Comparison of ENCODE assay signal across 8 mouse cellular contexts in the genomic region with DNA sequence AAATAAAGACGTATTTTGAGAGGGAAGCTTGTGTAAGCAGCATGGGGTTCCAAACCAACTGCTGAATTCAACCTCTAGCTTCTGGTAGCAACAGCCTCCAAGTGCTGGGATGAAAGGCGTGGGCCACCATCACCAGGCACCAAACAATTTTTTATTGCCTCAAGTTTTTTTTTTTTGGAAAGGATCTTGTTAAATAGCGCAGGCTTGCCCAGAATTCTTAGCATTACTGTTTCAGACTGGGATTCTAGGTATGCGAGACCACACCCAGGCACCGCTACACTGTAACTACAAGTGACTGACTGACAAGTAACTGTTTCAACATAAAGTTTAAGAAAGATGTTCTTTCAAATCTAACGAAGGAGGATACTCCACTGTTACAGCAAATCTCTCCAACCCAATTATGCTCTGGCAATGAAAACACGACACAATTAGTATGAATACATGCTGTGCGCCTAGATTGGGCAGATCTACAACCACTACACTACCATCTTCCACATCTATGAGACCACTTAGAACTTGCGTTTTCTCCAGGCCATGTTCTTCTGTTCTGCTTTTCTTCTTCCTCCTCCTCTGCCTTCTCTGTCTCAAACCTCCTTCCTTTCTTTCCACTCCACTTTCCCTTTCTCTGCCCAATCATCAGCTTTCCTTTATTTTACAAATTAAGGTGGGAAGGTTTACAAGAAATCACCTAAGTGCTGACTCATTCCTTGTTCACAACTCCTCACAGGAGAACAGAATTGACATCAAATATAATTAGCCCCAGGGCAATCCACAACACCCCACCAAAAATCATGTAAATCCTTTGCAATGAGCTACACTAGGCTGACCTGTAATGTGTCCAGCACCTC. TPM values are rescaled to one million over a fixed set of nuclear protein-coding genes. Genes with fewer than 3 reads are reported as not detected.
DNase-seq lines count a peak whose midpoint lies in the region; ATAC-seq and TF ChIP-seq lines count a peak whose summit lies in the region.

No protein-coding gene starts in this region.

- H3K36me3 ChIP-seq in kidney, embryonic 14.5 days (ENCODE audit: control insufficient read depth, insufficient read depth, low read length), result no peaks in the 10 kb centered on the region
- no peaks in the 10 kb centered on the region for H3K36me3 ChIP-seq in ES-E14 (ENCODE audit: control insufficient read depth, insufficient read depth, low read length, poor library complexity, severe bottlenecking)
- no peaks in the 10 kb centered on the region for H3K36me3 ChIP-seq in embryonic facial prominence, embryonic 12.5 days
- no peaks in the 10 kb centered on the region for H3K36me3 ChIP-seq in intestine, postnatal 0 days (ENCODE audit: control insufficient read depth, insufficient read depth)
- H3K36me3 ChIP-seq in neural tube, embryonic 12.5 days, result no peaks in the 10 kb centered on the region

- H3K9me3 ChIP-seq in kidney, embryonic 14.5 days (ENCODE audit: control insufficient read depth, low read length), result no peaks in the 10 kb centered on the region
- H3K9me3 ChIP-seq in ES-E14 (ENCODE audit: control insufficient read depth, insufficient read depth, low read depth, low read length), result no peaks in the 10 kb centered on the region
- no peaks in the 10 kb centered on the region for H3K9me3 ChIP-seq in embryonic facial prominence, embryonic 12.5 days
- H3K9me3 ChIP-seq in intestine, postnatal 0 days (ENCODE audit: control insufficient read depth), result no peaks in the 10 kb centered on the region
- no peaks in the 10 kb centered on the region for H3K9me3 ChIP-seq in neural tube, embryonic 12.5 days

- H3K27me3 ChIP-seq in kidney, embryonic 14.5 days (ENCODE audit: control insufficient read depth, insufficient read depth, low read length), result no peaks in the 10 kb centered on the region
- H3K27me3 ChIP-seq in embryonic facial prominence, embryonic 12.5 days, result no peaks in the 10 kb centered on the region
- H3K27me3 ChIP-seq in intestine, postnatal 0 days (replicated peaks; ENCODE audit: control insufficient read depth, insufficient read depth, low read length), result no peaks in the 10 kb centered on the region
- H3K27me3 ChIP-seq in neural tube, embryonic 12.5 days (replicated peaks), result no peaks in the 10 kb centered on the region

- peaks cover 19% of the 10 kb centered on the region; the same call in 1 of the 2 replicates for H3K4me1 ChIP-seq in kidney, embryonic 14.5 days (ENCODE audit: control insufficient read depth, insufficient read depth, low read length)
- peaks cover 2% of the 10 kb centered on the region in 2 experiments; a peak in 2 of 4 replicates for H3K4me1 ChIP-seq in ES-E14 (ENCODE audit: control insufficient read depth in 2 of 2, insufficient read depth in 2 of 2, low read length in 2 of 2, poor library complexity in 1 of 2)
- peaks cover 16% of the 10 kb centered on the region for H3K4me1 ChIP-seq in embryonic facial prominence, embryonic 12.5 days
- H3K4me1 ChIP-seq in intestine, postnatal 0 days (replicated peaks; ENCODE audit: control insufficient read depth, insufficient read depth, low read length), result no peaks in the 10 kb centered on the region; the same call in 1 of the 2 replicates
- peaks cover 21% of the 10 kb centered on the region for H3K4me1 ChIP-seq in neural tube, embryonic 12.5 days

- no peak for TF ChIP-seq CTCF in intestine, postnatal 0 days (IDR thresholded peaks at IDR 0.05; ENCODE audit: low read depth)

- DNase-seq in kidney, adult 9 months, result no peak
- DNase-seq in ES-E14 (ENCODE audit: low read depth, low spot score), result peak; percentile 46
- DNase-seq in left cerebral cortex, adult 8-10 months (ENCODE audit: low spot score in 2 of 2), result no peak
- no peak for DNase-seq in left cerebral cortex, adult 11 months (ENCODE audit: low spot score)

- WGBS in kidney, embryonic 14.5 days, result 90% methylated on average over 9 of the region's 9 CpGs
- 87% methylated on average over 9 of the region's 9 CpGs for WGBS in embryonic facial prominence, embryonic 12.5 days
- 79% methylated on average over 9 of the region's 9 CpGs for WGBS in intestine, postnatal 0 days
- 87% methylated on average over 9 of the region's 9 CpGs for WGBS in neural tube, embryonic 12.5 days

- ATAC-seq in kidney, embryonic 14.5 days (ENCODE audit: low FRiP score, low TSS enrichment), result no peak
- no peak for ATAC-seq in embryonic facial prominence, embryonic 12.5 days (ENCODE audit: insufficient number of reproducible peaks, insufficient read depth, low FRiP score, low TSS enrichment)
- ATAC-seq in intestine, postnatal 0 days, result no peak
- no peak for ATAC-seq in neural tube, embryonic 12.5 days (ENCODE audit: low FRiP score, low read depth)

- H3K27ac ChIP-seq in kidney, embryonic 14.5 days (ENCODE audit: low read depth, low read length), result peak overlapping the region; percentile 96
- peak overlapping the region; percentile 93; the same call in 1 of the 2 replicates for H3K27ac ChIP-seq in ES-E14 (ENCODE audit: insufficient read depth, low read depth, low read length, poor library complexity, severe bottlenecking)
- peak overlapping the region; percentile 96 for H3K27ac ChIP-seq in embryonic facial prominence, embryonic 12.5 days
- peak overlapping the region; percentile 98 for H3K27ac ChIP-seq in intestine, postnatal 0 days (ENCODE audit: low read depth, low read length)
- peak overlapping the region; percentile 88; the same call in 1 of the 2 replicates for H3K27ac ChIP-seq in neural tube, embryonic 12.5 days

- H3K4me3 ChIP-seq in kidney, embryonic 14.5 days (ENCODE audit: low read length), result peak overlapping the region; percentile 96; the same call in 1 of the 2 replicates
- H3K4me3 ChIP-seq in ES-E14 (ENCODE audit: insufficient read depth in 1 of 2, low read depth in 1 of 2, low read length in 2 of 2, poor library complexity in 1 of 2, severe bottlenecking in 1 of 2), result peak overlapping the region; percentile 64 to 69
- peak overlapping the region; percentile 77 for H3K4me3 ChIP-seq in embryonic facial prominence, embryonic 12.5 days
- peak overlapping the region; percentile 22 for H3K4me3 ChIP-seq in intestine, postnatal 0 days (ENCODE audit: low read depth, low read length)
- H3K4me3 ChIP-seq in neural tube, embryonic 12.5 days, result peak overlapping the region; percentile 96

- in situ Hi-C loops in ES-E14 (cut with MboI; ENCODE audit: low sequenced_read_pairs in 2 of 2, unreplicated experiment in 2 of 2), result no loop called here

- peak overlapping the region; percentile 45 for H3K4me2 ChIP-seq in kidney, embryonic 14.5 days (replicated peaks; ENCODE audit: low read depth, low read length)
- peak overlapping the region; percentile 48 for H3K4me2 ChIP-seq in embryonic facial prominence, embryonic 12.5 days (replicated peaks)
- peak overlapping the region; percentile 58 for H3K4me2 ChIP-seq in intestine, postnatal 0 days (replicated peaks; ENCODE audit: low read depth)
- peak overlapping the region; percentile 72 for H3K4me2 ChIP-seq in neural tube, embryonic 12.5 days (replicated peaks)

- peak overlapping the region; percentile 59; the same call in 1 of the 2 replicates for H3K9ac ChIP-seq in kidney, embryonic 14.5 days (ENCODE audit: low read depth, low read length)
- peak overlapping the region; percentile 79; the same call in 1 of the 2 replicates for H3K9ac ChIP-seq in ES-E14 (ENCODE audit: insufficient read depth, low read depth, low read length, poor library complexity, severe bottlenecking)
- peak overlapping the region; percentile 56; the same call in 1 of the 2 replicates for H3K9ac ChIP-seq in embryonic facial prominence, embryonic 12.5 days
- 0 out of 2 replicates have a peak overlapping the region, but pooled peaks have one; percentile 22 for H3K9ac ChIP-seq in intestine, postnatal 0 days (ENCODE audit: low read depth, low read length)
- peak overlapping the region; percentile 61 for H3K9ac ChIP-seq in neural tube, embryonic 12.5 days

TF ChIP-seq in ES-E14, 5 proteins besides CTCF, POLR2A, EP300 and RAD21:
- TF ChIP-seq ZC3H11A (IDR thresholded peaks at IDR 0.05; ENCODE audit: borderline replicate concordance, low read depth, low read length), result no peak
- no peak for TF ChIP-seq CHD2 (IDR thresholded peaks at IDR 0.05; ENCODE audit: low read depth, low read length)
- peak; percentile 84 for TF ChIP-seq ZNF384 (IDR thresholded peaks at IDR 0.05; ENCODE audit: low read depth, low read length)
- peak; percentile 92 for TF ChIP-seq MAFK (IDR thresholded peaks at IDR 0.05; ENCODE audit: insufficient read depth, low read depth, low read length)
- TF ChIP-seq HCFC1 (IDR thresholded peaks at IDR 0.05; ENCODE audit: borderline replicate concordance, insufficient read depth, low read length), result no peak

RNA-seq across cellular contexts. Expression of a gene that starts 1.1 kb away (rescaled TPM):
- polyA plus RNA-seq in kidney, embryonic 14.5 days (2014; fragmentation: Nextera tagmentation; extraction: Ambion mirVana), result 110 and 120 TPM in 2 replicates
- 122 and 125 TPM in 2 replicates for total RNA-seq in ES-E14 (2012; rRNA removed)
- polyA plus RNA-seq in embryonic facial prominence, embryonic 12.5 days (2016; fragmentation: Nextera tagmentation; extraction: Ambion mirVana), result 96.5 and 98.3 TPM in 2 replicates
- polyA plus RNA-seq in intestine, postnatal 0 days (2015; fragmentation: Nextera tagmentation; extraction: Ambion mirVana), result 63.7 and 70.7 TPM in 2 replicates
- polyA plus RNA-seq in neural tube, embryonic 12.5 days (2016; fragmentation: Nextera tagmentation; extraction: Ambion mirVana), result 91.9 and 95.6 TPM in 2 replicates
- 100 to 1,000 TPM; 107 to 134 (median 116) TPM for total RNA-seq in left cerebral cortex, adult 8-10 months (2022)

RNA-seq across cellular contexts. Expression of a gene that starts 37.7 kb away (rescaled TPM):
- polyA plus RNA-seq in kidney, embryonic 14.5 days (2014; fragmentation: Nextera tagmentation; extraction: Ambion mirVana), result 59.8 and 72.9 TPM in 2 replicates
- 69.7 and 77.9 TPM in 2 replicates for total RNA-seq in ES-E14 (2012; rRNA removed)
- polyA plus RNA-seq in embryonic facial prominence, embryonic 12.5 days (2016; fragmentation: Nextera tagmentation; extraction: Ambion mirVana), result 51.0 and 56.1 TPM in 2 replicates
- 77.1 and 82.8 TPM in 2 replicates for polyA plus RNA-seq in intestine, postnatal 0 days (2015; fragmentation: Nextera tagmentation; extraction: Ambion mirVana)
- 58.0 and 64.6 TPM in 2 replicates for polyA plus RNA-seq in neural tube, embryonic 12.5 days (2016; fragmentation: Nextera tagmentation; extraction: Ambion mirVana)
- 100 to 1,000 TPM in 1 of 4 experiments, 10 to 100 TPM in 3; 75.8 to 100 (median 84.8) TPM for total RNA-seq in left cerebral cortex, adult 8-10 months (2022)

Comparison
In these comparisons a context has a peak if more than half of its experiments do, and no peak if none do; other contexts are left out.
1. H3K4me3 ChIP-seq: peak in every context shown above with its lines; median percentile 96 in kidney, embryonic 14.5 days; 96 in neural tube, embryonic 12.5 days; 77 in embryonic facial prominence, embryonic 12.5 days; 66 in ES-E14; 22 in intestine, postnatal 0 days.
2. H3K9ac ChIP-seq: peak in every context shown above with its lines; median percentile 79 in ES-E14; 61 in neural tube, embryonic 12.5 days; 59 in kidney, embryonic 14.5 days; 56 in embryonic facial prominence, embryonic 12.5 days; 22 in intestine, postnatal 0 days.